Mouse (Mus musculus) forebrain, embryonic 13.5 days (tissue): ENCODE data around the gene Fam160a1. TPM values are rescaled to one million over a fixed set of nuclear protein-coding genes. Genes with fewer than 3 reads are reported as not detected.
A peak's percentile ranks its signal among the peaks of the same experiment; 100 is the strongest.

ENCODE experiments used
- ATAC-seq: fragments of 200-750 bp; cut with Nextera tagmentation; 2 replicates; pipeline ENCODE4 v1.8.0; 2017
- H3K27ac ChIP-seq: fragments of 300-500 bp; sonication (generic); 2 replicates; pipeline ENCODE4 v1.5.1; 2015; ENCODE audit warnings: inconsistent platforms, mild to moderate bottlenecking, moderate library complexity
- H3K27me3 ChIP-seq: fragments of 300-500 bp; sonication (generic); 2 replicates; pipeline ENCODE4 v1.6.1; 2015; ENCODE audit warnings: mild to moderate bottlenecking, inconsistent platforms
- H3K36me3 ChIP-seq: fragments of 300-500 bp; sonication (generic); 2 replicates; pipeline ENCODE4 v1.6.1; 2015; ENCODE audit warnings: mild to moderate bottlenecking, inconsistent platforms; ENCODE audit not compliant: poor library complexity, severe bottlenecking
- H3K4me1 ChIP-seq: fragments of 300-500 bp; sonication (generic); 2 replicates; pipeline ENCODE4 v1.6.1; 2015; ENCODE audit warnings: inconsistent platforms
- H3K4me2 ChIP-seq: fragments of 300-500 bp; sonication (generic); 2 replicates; pipeline ENCODE4 v1.6.1; 2015; ENCODE audit warnings: inconsistent platforms, mild to moderate bottlenecking, moderate library complexity
- H3K4me3 ChIP-seq: fragments of 300-500 bp; sonication (generic); 2 replicates; pipeline ENCODE4 v1.5.1; 2015; ENCODE audit warnings: mild to moderate bottlenecking, inconsistent platforms
- H3K9ac ChIP-seq: fragments of 300-500 bp; sonication (generic); 2 replicates; pipeline ENCODE4 v1.6.1; 2015; ENCODE audit warnings: mild to moderate bottlenecking, inconsistent platforms
- H3K9me3 ChIP-seq: fragments of 300-500 bp; sonication (generic); replicated peaks from 2 replicates; pipeline ENCODE4 v1.6.1; 2016; ENCODE audit warnings: inconsistent platforms
- WGBS: fragments of 180-500 bp; shearing (Covaris S2); methylation state at CpG from one replicate; pipeline ENCODE4 v1.1.7; 2015; 5-methylcytosine and 5-hydroxymethylcytosine counted together
- polyA plus RNA-seq: library from polyadenylated mRNA; unstranded; fragments of >200 nt; fragmentation: Nextera tagmentation; extraction: Ambion mirVana; gene quantifications from 2 replicates; pipeline ENCODE4 v1.2.1, GENCODE M21; 2015

The Fam160a1 gene
- polyA plus RNA-seq, 1 experiment from 2014 or later, result 0.13 TPM

- WGBS, result 71% methylated on average over 10 of the region's 10 CpGs
- no peak overlapping the region for H3K27ac ChIP-seq
- H3K9ac ChIP-seq, result no peak overlapping the region
- no peak overlapping the region for H3K4me3 ChIP-seq
- no peaks in the 10 kb centered on the region for H3K36me3 ChIP-seq
- H3K9me3 ChIP-seq, result no peaks in the 10 kb centered on the region
- H3K4me2 ChIP-seq, result no peak overlapping the region
- H3K27me3 ChIP-seq, result no peaks in the 10 kb centered on the region
- no peak for ATAC-seq
- H3K4me1 ChIP-seq, result peaks cover 13% of the 10 kb centered on the region
These were observed 40.4 kb downstream of the Fam160a1 start for GRCm38 (mm10) chr3:85776707-85777106.

DNA sequence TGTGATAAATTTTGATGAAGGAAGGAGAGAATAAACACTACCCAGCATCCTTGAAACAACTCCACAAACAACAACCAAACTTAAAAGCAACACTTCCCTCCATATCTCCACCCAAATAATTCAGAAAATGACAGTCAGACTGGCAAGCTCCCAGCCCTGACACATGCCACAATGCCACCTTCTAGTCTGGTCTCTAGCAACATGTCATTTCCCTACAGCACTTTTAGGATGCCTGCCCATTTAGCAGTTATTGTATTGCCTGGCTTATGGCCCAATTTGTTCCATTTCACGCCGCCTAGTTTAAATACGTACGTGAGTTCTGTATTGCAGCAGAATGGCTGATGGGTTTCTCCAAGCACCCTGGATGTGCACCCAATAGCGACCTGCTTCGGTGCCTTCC lies 41.0 kb downstream of the Fam160a1 start:
- WGBS, result 68% methylated on average over 6 of the region's 6 CpGs
- no peak overlapping the region for H3K27ac ChIP-seq
- H3K4me3 ChIP-seq, result no peak overlapping the region
- ATAC-seq, result no peak
- H3K4me1 ChIP-seq, result peaks cover 13% of the 10 kb centered on the region
- no peak overlapping the region for H3K9ac ChIP-seq
- H3K27me3 ChIP-seq, result no peaks in the 10 kb centered on the region
- no peak overlapping the region for H3K4me2 ChIP-seq
- no peaks in the 10 kb centered on the region for H3K9me3 ChIP-seq
- no peaks in the 10 kb centered on the region for H3K36me3 ChIP-seq

DNA sequence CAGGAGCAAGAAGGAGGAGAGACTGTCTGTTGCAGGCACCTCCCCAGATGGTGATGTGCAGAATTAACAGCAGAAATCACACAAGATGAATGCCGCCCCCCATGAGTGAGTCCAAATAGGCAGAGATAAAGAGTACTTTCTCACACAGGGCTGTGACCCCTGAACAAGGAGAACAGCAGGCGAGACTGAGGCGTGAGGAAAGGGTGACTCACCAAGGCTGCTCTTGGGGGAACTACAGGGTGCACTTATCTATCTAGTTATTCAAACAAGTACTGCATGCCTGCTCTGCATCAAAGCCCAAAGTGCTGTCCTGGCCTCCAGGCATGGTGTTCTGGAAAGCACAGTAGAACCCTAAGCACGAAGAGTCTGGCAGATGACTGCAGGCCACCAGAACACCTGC lies 43.2 kb downstream of the Fam160a1 start:
- peaks cover 8% of the 10 kb centered on the region; the same call in 1 of the 2 replicates for H3K4me1 ChIP-seq
- no peaks in the 10 kb centered on the region for H3K9me3 ChIP-seq
- H3K9ac ChIP-seq, result no peak overlapping the region
- peak; percentile 50 for ATAC-seq
- no peaks in the 10 kb centered on the region for H3K27me3 ChIP-seq
- no peak overlapping the region for H3K4me2 ChIP-seq
- no peaks in the 10 kb centered on the region for H3K36me3 ChIP-seq
- 80% methylated on average over 4 of the region's 4 CpGs for WGBS
- H3K27ac ChIP-seq, result no peak overlapping the region
- no peak overlapping the region for H3K4me3 ChIP-seq

DNA sequence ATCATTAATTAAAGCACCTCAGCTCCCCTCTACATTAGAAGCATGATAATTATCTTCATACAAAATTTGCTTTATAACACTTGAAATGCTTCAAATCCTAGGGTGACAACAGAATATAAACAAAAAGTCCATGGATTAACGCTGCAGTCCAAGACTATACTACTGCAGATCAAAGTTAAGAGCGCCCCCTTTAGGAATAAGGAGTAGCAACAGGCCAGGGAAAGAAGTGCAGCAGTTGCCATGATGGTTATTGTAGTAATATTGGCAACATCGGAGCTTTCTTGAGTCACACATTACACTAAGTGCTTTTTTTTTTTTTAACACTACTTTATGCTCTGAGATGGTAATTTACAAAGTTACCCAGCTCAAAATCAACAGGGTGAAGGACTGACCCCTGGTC lies 43.7 kb downstream of the Fam160a1 start:
- H3K9ac ChIP-seq, result no peak overlapping the region
- no peaks in the 10 kb centered on the region for H3K27me3 ChIP-seq
- no peak overlapping the region for H3K27ac ChIP-seq
- H3K36me3 ChIP-seq, result no peaks in the 10 kb centered on the region
- H3K4me1 ChIP-seq, result peaks cover 8% of the 10 kb centered on the region; the same call in 1 of the 2 replicates
- no peak overlapping the region for H3K4me2 ChIP-seq
- ATAC-seq, result peak; percentile 16; the same call in 1 of the 2 replicates
- 42% methylated on average over 3 of the region's 3 CpGs for WGBS
- no peaks in the 10 kb centered on the region for H3K9me3 ChIP-seq
- H3K4me3 ChIP-seq, result no peak overlapping the region

- H3K4me3 ChIP-seq, result no peak overlapping the region
- peak overlapping the region; percentile 60 for H3K27ac ChIP-seq
- H3K27me3 ChIP-seq, result 0 out of 2 replicates have a peak, but pooled peaks cover 3% of the 10 kb centered on the region
- peak overlapping the region; percentile 42 for H3K4me2 ChIP-seq
- 28% methylated on average over 7 of the region's 7 CpGs for WGBS
- ATAC-seq, result peak; percentile 54; the same call in 1 of the 2 replicates
- H3K4me1 ChIP-seq, result peaks cover 14% of the 10 kb centered on the region
- H3K9ac ChIP-seq, result no peak overlapping the region
- H3K36me3 ChIP-seq, result no peaks in the 10 kb centered on the region
- H3K9me3 ChIP-seq, result no peaks in the 10 kb centered on the region
These were observed 52.2 kb downstream of the Fam160a1 start for GRCm38 (mm10) chr3:85764937-85765337.

DNA sequence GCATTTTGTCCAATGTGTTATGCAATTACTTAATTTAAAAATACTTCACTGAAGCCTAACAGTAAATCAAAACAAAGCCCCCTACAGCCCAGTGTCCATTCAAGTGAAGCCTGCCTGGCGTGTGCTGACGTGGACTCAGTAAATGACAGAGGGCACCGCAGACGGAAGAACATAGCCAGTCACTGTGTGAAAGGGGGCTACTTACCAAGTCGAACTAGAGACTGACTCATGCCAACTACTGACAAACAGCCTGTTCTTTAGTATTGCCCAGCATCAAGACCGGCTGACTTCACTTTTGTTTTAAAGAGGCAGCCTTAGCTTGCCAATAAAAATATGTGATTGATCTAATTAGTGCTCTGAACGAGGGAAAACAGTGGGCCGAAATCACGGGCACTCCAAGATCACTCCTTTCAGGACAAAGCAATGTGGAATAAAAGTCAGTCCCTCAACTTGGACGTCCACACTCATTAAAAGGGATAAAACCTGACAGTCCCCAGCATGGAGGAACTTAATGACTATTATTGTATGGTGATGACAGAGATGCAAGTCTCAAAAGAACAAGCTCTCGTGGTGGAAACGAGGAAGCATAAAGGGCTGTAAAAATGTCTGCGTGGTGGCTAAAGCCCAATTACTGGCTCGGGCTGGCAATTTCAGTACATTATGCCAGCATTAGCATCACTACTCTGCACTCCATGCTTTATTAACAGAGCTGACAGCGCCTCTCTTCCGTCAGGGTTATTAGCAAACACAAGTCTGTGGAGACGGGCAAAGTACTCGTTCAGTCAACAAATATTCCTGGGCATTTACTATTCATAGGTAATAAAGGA lies 52.9 kb downstream of the Fam160a1 start:
- ATAC-seq, result peak; percentile 88
- 6% methylated on average over 18 of the region's 18 CpGs for WGBS
- no peak overlapping the region for H3K4me3 ChIP-seq

GRCm38 (mm10) chr3:85757944-85758343 lies 59.1 kb downstream of the Fam160a1 start:
- Histone ChIP-seq H3K36me3 (no peaks in the 10 kb centered on the region), H3K9me3 (no peaks in the 10 kb centered on the region), H3K9ac (no peak overlapping the region), H3K4me1 (peaks cover 10% of the 10 kb centered on the region), H3K4me2 (no peak overlapping the region), H3K27ac (no peak overlapping the region), H3K27me3 (0 out of 2 replicates have a peak, but pooled peaks cover 2% of the 10 kb centered on the region), H3K4me3 (no peak overlapping the region)
- WGBS, result 76% methylated on average over 2 of the region's 2 CpGs
- ATAC-seq, result no peak

More for the DNA sequence above, 52.9 kb downstream of the Fam160a1 start:
- Histone ChIP-seq H3K9ac (no peak overlapping the region), H3K9me3 (no peaks in the 10 kb centered on the region), H3K4me1 (peaks cover 14% of the 10 kb centered on the region), H3K36me3 (no peaks in the 10 kb centered on the region), H3K27me3 (0 out of 2 replicates have a peak, but pooled peaks cover 3% of the 10 kb centered on the region), H3K4me2 (peak overlapping the region; percentile 42), H3K27ac (peak overlapping the region; percentile 40)

- Histone ChIP-seq H3K36me3 (no peaks in the 10 kb centered on the region), H3K9me3 (no peaks in the 10 kb centered on the region), H3K27me3 (no peaks in the 10 kb centered on the region), H3K9ac (no peak overlapping the region), H3K27ac (no peak overlapping the region), H3K4me2 (no peak overlapping the region), H3K4me3 (no peak overlapping the region), H3K4me1 (peaks cover 12% of the 10 kb centered on the region)
- WGBS, result 94% methylated on average over 4 of the region's 4 CpGs
- ATAC-seq, result no peak
These were observed 59.7 kb downstream of the Fam160a1 start for GRCm38 (mm10) chr3:85757435-85757834.

DNA sequence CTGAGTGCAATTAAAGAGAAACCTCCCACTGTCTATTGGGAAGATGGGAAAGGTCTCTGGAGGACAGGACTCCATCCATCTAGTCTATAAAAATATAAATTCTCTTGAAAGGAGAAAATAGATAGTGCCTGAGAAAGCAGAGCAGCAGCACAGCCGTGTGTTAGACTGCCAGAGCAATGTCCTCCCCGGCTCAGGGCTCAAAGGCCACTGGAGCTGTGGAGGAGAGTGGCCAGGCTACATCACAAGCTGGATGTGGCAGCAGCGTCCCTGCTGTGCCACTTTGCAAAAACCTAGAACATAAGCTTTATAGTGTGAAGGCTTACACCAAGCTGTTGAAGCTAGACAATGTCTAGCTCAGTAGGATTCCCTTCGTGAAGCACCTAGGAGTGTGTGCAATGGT lies 67.7 kb downstream of the Fam160a1 start:
- Histone ChIP-seq H3K9me3 (no peaks in the 10 kb centered on the region), H3K27me3 (no peaks in the 10 kb centered on the region), H3K4me1 (peaks cover 13% of the 10 kb centered on the region), H3K9ac (no peak overlapping the region), H3K4me2 (no peak overlapping the region), H3K36me3 (no peaks in the 10 kb centered on the region), H3K4me3 (no peak overlapping the region), H3K27ac (no peak overlapping the region)
- WGBS, result 49% methylated on average over 4 of the region's 4 CpGs
- ATAC-seq, result no peak

DNA sequence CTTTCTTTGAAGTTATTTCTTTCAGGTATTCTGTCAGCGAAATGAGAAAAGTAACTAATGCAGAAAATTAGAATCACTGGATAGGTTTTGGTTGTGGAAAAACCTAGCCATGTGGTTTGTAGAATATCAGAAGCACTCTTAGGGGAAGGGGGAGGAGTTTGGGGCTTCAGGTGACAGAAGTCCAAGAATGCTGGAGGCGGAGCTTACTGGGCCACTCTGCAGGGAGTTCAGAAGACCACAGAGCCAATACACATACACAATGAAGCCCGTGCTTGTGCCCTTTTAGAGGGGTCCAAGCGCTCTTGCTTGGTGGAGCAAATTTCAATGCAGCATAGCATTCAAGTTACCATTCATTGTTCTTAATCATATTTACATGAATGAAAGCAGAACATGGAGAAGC lies 68.2 kb downstream of the Fam160a1 start:
- H3K36me3 ChIP-seq, result no peaks in the 10 kb centered on the region

GRCm38 (mm10) chr3:85746116-85746515 lies 71.0 kb downstream of the Fam160a1 start:
- no peak for ATAC-seq
- no peaks in the 10 kb centered on the region for H3K9me3 ChIP-seq
- 50% methylated on average over 4 of the region's 4 CpGs for WGBS
- no peak overlapping the region for H3K9ac ChIP-seq
- no peak overlapping the region for H3K4me3 ChIP-seq
- no peaks in the 10 kb centered on the region for H3K27me3 ChIP-seq
- H3K4me2 ChIP-seq, result no peak overlapping the region
- H3K4me1 ChIP-seq, result peaks cover 9% of the 10 kb centered on the region; the same call in 1 of the 2 replicates
- H3K27ac ChIP-seq, result no peak overlapping the region
- no peaks in the 10 kb centered on the region for H3K36me3 ChIP-seq

More for the DNA sequence above, 68.2 kb downstream of the Fam160a1 start:
- WGBS, result 18% methylated on average over 4 of the region's 4 CpGs
- Histone ChIP-seq H3K4me3 (no peak overlapping the region), H3K9me3 (no peaks in the 10 kb centered on the region), H3K9ac (no peak overlapping the region), H3K4me1 (peaks cover 13% of the 10 kb centered on the region), H3K27me3 (no peaks in the 10 kb centered on the region), H3K4me2 (no peak overlapping the region), H3K27ac (no peak overlapping the region)
- no peak for ATAC-seq

GRCm38 (mm10) chr3:85741767-85742166 lies 75.3 kb downstream of the Fam160a1 start:
- Histone ChIP-seq H3K4me1 (no peaks in the 10 kb centered on the region), H3K27ac (no peak overlapping the region), H3K4me2 (no peak overlapping the region), H3K4me3 (no peak overlapping the region), H3K27me3 (no peaks in the 10 kb centered on the region), H3K36me3 (no peaks in the 10 kb centered on the region), H3K9ac (no peak overlapping the region), H3K9me3 (no peaks in the 10 kb centered on the region)
- no peak for ATAC-seq
- 95% methylated on average over 3 of the region's 3 CpGs for WGBS
